Mouse (Mus musculus): ENCODE data around the gene Ldlrap1. TPM values are rescaled to one million over a fixed set of nuclear protein-coding genes. Genes with fewer than 3 reads are reported as not detected.

Ldlrap1 gene
- polyA plus RNA-seq, 1 experiment: 1.7 TPM

- no peaks in the 10 kb centered on the region for H3K27me3 ChIP-seq (ENCODE audit: control insufficient read depth, insufficient read depth, low read length)
- no peaks in the 10 kb centered on the region for H3K36me3 ChIP-seq (ENCODE audit: control insufficient read depth, insufficient read depth, low read length)
- H3K4me1 ChIP-seq (ENCODE audit: control insufficient read depth, insufficient read depth, low read length): no peaks in the 10 kb centered on the region
- no peak overlapping the region for H3K4me3 ChIP-seq (ENCODE audit: control insufficient read depth, low read depth, low read length)
- TF ChIP-seq CTCF (IDR thresholded peaks at IDR 0.05; ENCODE audit: control insufficient read depth, insufficient read depth, insufficient replicate concordance, low read depth, low read length): no peak
- no peak for TF ChIP-seq POLR2A (IDR thresholded peaks at IDR 0.05; ENCODE audit: control insufficient read depth, low read depth, low read length)
- H3K27ac ChIP-seq (ENCODE audit: control insufficient read depth, insufficient read depth, low read depth, low read length): no peak overlapping the region
Measured at GRCm38 (mm10) chr4:134750263-134750662, 17.6 kb downstream of the Ldlrap1 start.

GRCm38 (mm10) chr4:134749301-134750030 lies 18.4 kb downstream of the Ldlrap1 start:
- Histone ChIP-seq H3K4me3 (ENCODE audit: control insufficient read depth, low read depth, low read length) (no peak overlapping the region), H3K4me1 (ENCODE audit: control insufficient read depth, insufficient read depth, low read length) (no peaks in the 10 kb centered on the region), H3K36me3 (ENCODE audit: control insufficient read depth, insufficient read depth, low read length) (no peaks in the 10 kb centered on the region), H3K27me3 (ENCODE audit: control insufficient read depth, insufficient read depth, low read length) (no peaks in the 10 kb centered on the region), H3K27ac (ENCODE audit: control insufficient read depth, insufficient read depth, low read depth, low read length) (no peak overlapping the region)
- TF ChIP-seq POLR2A (IDR thresholded peaks at IDR 0.05; ENCODE audit: control insufficient read depth, low read depth, low read length): no peak
- TF ChIP-seq CTCF (IDR thresholded peaks at IDR 0.05; ENCODE audit: control insufficient read depth, insufficient read depth, insufficient replicate concordance, low read depth, low read length): peak; percentile 58; the same call in 1 of the 2 replicates

GRCm38 (mm10) chr4:134745900-134746661 lies 21.7 kb downstream of the Ldlrap1 start:
- Histone ChIP-seq H3K4me1 (ENCODE audit: control insufficient read depth, insufficient read depth, low read length) (no peaks in the 10 kb centered on the region), H3K27me3 (ENCODE audit: control insufficient read depth, insufficient read depth, low read length) (no peaks in the 10 kb centered on the region), H3K4me3 (ENCODE audit: control insufficient read depth, low read depth, low read length) (no peak overlapping the region), H3K27ac (ENCODE audit: control insufficient read depth, insufficient read depth, low read depth, low read length) (no peak overlapping the region), H3K36me3 (ENCODE audit: control insufficient read depth, insufficient read depth, low read length) (no peaks in the 10 kb centered on the region)
- TF ChIP-seq CTCF (IDR thresholded peaks at IDR 0.05; ENCODE audit: control insufficient read depth, insufficient read depth, insufficient replicate concordance, low read depth, low read length) (peak; percentile 24; the same call in 1 of the 2 replicates), POLR2A (IDR thresholded peaks at IDR 0.05; ENCODE audit: control insufficient read depth, low read depth, low read length) (no peak)

- Histone ChIP-seq H3K27ac (ENCODE audit: control insufficient read depth, insufficient read depth, low read depth, low read length) (no peak overlapping the region), H3K36me3 (ENCODE audit: control insufficient read depth, insufficient read depth, low read length) (no peaks in the 10 kb centered on the region), H3K4me1 (ENCODE audit: control insufficient read depth, insufficient read depth, low read length) (no peaks in the 10 kb centered on the region), H3K27me3 (ENCODE audit: control insufficient read depth, insufficient read depth, low read length) (no peaks in the 10 kb centered on the region), H3K4me3 (ENCODE audit: control insufficient read depth, low read depth, low read length) (no peak overlapping the region)
- no peak for TF ChIP-seq CTCF (IDR thresholded peaks at IDR 0.05; ENCODE audit: control insufficient read depth, insufficient read depth, insufficient replicate concordance, low read depth, low read length)
- TF ChIP-seq POLR2A (IDR thresholded peaks at IDR 0.05; ENCODE audit: control insufficient read depth, low read depth, low read length): no peak
Measured at GRCm38 (mm10) chr4:134743881-134744633, 23.8 kb downstream of the Ldlrap1 start.

- no peaks in the 10 kb centered on the region for H3K27me3 ChIP-seq (ENCODE audit: control insufficient read depth, insufficient read depth, low read length)
- H3K4me3 ChIP-seq (ENCODE audit: control insufficient read depth, low read depth, low read length): no peak overlapping the region
- no peak for TF ChIP-seq POLR2A (IDR thresholded peaks at IDR 0.05; ENCODE audit: control insufficient read depth, low read depth, low read length)
- H3K4me1 ChIP-seq (ENCODE audit: control insufficient read depth, insufficient read depth, low read length): no peaks in the 10 kb centered on the region
- H3K27ac ChIP-seq (ENCODE audit: control insufficient read depth, insufficient read depth, low read depth, low read length): no peak overlapping the region
- no peaks in the 10 kb centered on the region for H3K36me3 ChIP-seq (ENCODE audit: control insufficient read depth, insufficient read depth, low read length)
Measured at GRCm38 (mm10) chr4:134741949-134742348, 25.9 kb downstream of the Ldlrap1 start.

- no peaks in the 10 kb centered on the region for H3K36me3 ChIP-seq (ENCODE audit: control insufficient read depth, insufficient read depth, low read length)
- no peaks in the 10 kb centered on the region; the same call in none of the 2 replicates for H3K4me1 ChIP-seq (ENCODE audit: control insufficient read depth, insufficient read depth, low read length)
Measured at GRCm38 (mm10) chr4:134740186-134740585, 27.6 kb downstream of the Ldlrap1 start.

GRCm38 (mm10) chr4:134739530-134739929 lies 28.3 kb downstream of the Ldlrap1 start:
- Histone ChIP-seq H3K27me3 (ENCODE audit: control insufficient read depth, insufficient read depth, low read length) (no peaks in the 10 kb centered on the region), H3K4me1 (ENCODE audit: control insufficient read depth, insufficient read depth, low read length) (peaks cover 3% of the 10 kb centered on the region), H3K27ac (ENCODE audit: control insufficient read depth, insufficient read depth, low read depth, low read length) (no peak overlapping the region), H3K4me3 (ENCODE audit: control insufficient read depth, low read depth, low read length) (no peak overlapping the region), H3K36me3 (ENCODE audit: control insufficient read depth, insufficient read depth, low read length) (no peaks in the 10 kb centered on the region)
- TF ChIP-seq CTCF (IDR thresholded peaks at IDR 0.05; ENCODE audit: control insufficient read depth, insufficient read depth, insufficient replicate concordance, low read depth, low read length): no peak
- no peak for TF ChIP-seq POLR2A (IDR thresholded peaks at IDR 0.05; ENCODE audit: control insufficient read depth, low read depth, low read length)

More at GRCm38 (mm10) chr4:134740186-134740585, 27.6 kb downstream of the Ldlrap1 start:
- TF ChIP-seq POLR2A (IDR thresholded peaks at IDR 0.05; ENCODE audit: control insufficient read depth, low read depth, low read length) (no peak), CTCF (IDR thresholded peaks at IDR 0.05; ENCODE audit: control insufficient read depth, insufficient read depth, insufficient replicate concordance, low read depth, low read length) (no peak)
- H3K27ac ChIP-seq (ENCODE audit: control insufficient read depth, insufficient read depth, low read depth, low read length): no peak overlapping the region
- H3K27me3 ChIP-seq (ENCODE audit: control insufficient read depth, insufficient read depth, low read length): no peaks in the 10 kb centered on the region
- H3K4me3 ChIP-seq (ENCODE audit: control insufficient read depth, low read depth, low read length): no peak overlapping the region

All from testis, adult 2 months (tissue).